Comparison of ENCODE assay signal across 20 mouse cellular contexts in genomic region chr3:135903366-135903765, GRCm38 (mm10).
DNase-seq lines count a peak whose midpoint lies in the region; ATAC-seq and TF ChIP-seq lines count a peak whose summit lies in the region.
"Had no signal": no experiment of that assay in that cellular context is flagged by ENCODE, and none has a peak within 500 bp of the region (broad histone marks: within the 10 kb centered on the region; RNA-seq: fewer than 3 reads in every experiment).

No protein-coding gene starts in this region.

- intact Hi-C loops in heart, adult 2 months (cut with DNase I), result no loop called here
- intact Hi-C loops in heart, postnatal 14 days (cut with DNase I), result no loop called here

- H3K79me2 ChIP-seq in heart, adult 2 months (replicated peaks; ENCODE audit: control insufficient read depth, insufficient read depth, low read length), result no peaks in the 10 kb centered on the region

- no peak overlapping the region for H3K4me2 ChIP-seq in liver, postnatal 0 days (ENCODE audit: low read depth, low read length)
- H3K4me2 ChIP-seq in liver, embryonic 12.5 days, result no peak overlapping the region
- H3K4me2 ChIP-seq: embryonic facial prominence, embryonic 13.5 days; hindbrain, embryonic 13.5 days; liver, embryonic 15.5 days; neural tube, embryonic 12.5 days; stomach, embryonic 15.5 days had no signal

- no peak for TF ChIP-seq EP300 in heart, adult 2 months (IDR thresholded peaks at IDR 0.05; ENCODE audit: insufficient read depth, low read depth, low read length)
- TF ChIP-seq EP300 in liver, postnatal 0 days (IDR thresholded peaks at IDR 0.05; ENCODE audit: low read depth), result no peak

- H3K9ac ChIP-seq in heart, adult 2 months (ENCODE audit: low read depth, low read length), result no peak overlapping the region
- H3K9ac ChIP-seq in liver, postnatal 0 days (replicated peaks), result no peak overlapping the region
- H3K9ac ChIP-seq in liver, embryonic 12.5 days, result no peak overlapping the region
- H3K9ac ChIP-seq: embryonic facial prominence, embryonic 13.5 days; hindbrain, embryonic 13.5 days; liver, embryonic 15.5 days; neural tube, embryonic 12.5 days; stomach, embryonic 15.5 days had no signal

- H3K27ac ChIP-seq in heart, adult 2 months, result no peak overlapping the region
- no peak overlapping the region for H3K27ac ChIP-seq in liver, postnatal 0 days (ENCODE audit: low read depth)
- H3K27ac ChIP-seq in liver, embryonic 12.5 days, result no peak overlapping the region
- H3K27ac ChIP-seq: embryonic facial prominence, embryonic 13.5 days; hindbrain, embryonic 13.5 days; liver, embryonic 15.5 days; neural tube, embryonic 12.5 days; stomach, embryonic 15.5 days had no signal

- no peaks in the 10 kb centered on the region for H3K4me1 ChIP-seq in heart, adult 2 months (ENCODE audit: control insufficient read depth, insufficient read depth, low read length)
- H3K4me1 ChIP-seq in liver, postnatal 0 days (ENCODE audit: insufficient read depth), result no peaks in the 10 kb centered on the region
- H3K4me1 ChIP-seq in liver, embryonic 12.5 days, result no peaks in the 10 kb centered on the region
- H3K4me1 ChIP-seq: hindbrain, embryonic 13.5 days; liver, embryonic 15.5 days; neural tube, embryonic 12.5 days; stomach, embryonic 15.5 days had no signal

- DNase-seq in heart, adult 2 months, result no peak
- no peak for DNase-seq in heart, postnatal 14 days
- DNase-seq in liver, postnatal 0 days, result no peak
- peak; percentile 45 for DNase-seq in ES-CJ7 (ENCODE audit: low read depth, low spot score)
- DNase-seq in splenic B cell, adult 2 months (ENCODE audit: low read depth, low spot score), result peak; percentile 39
- no peak for DNase-seq in adipocyte (ENCODE audit: low spot score)
- DNase-seq: adrenal gland, postnatal 14 days; cerebellum, adult 18-20 months; gastrocnemius, postnatal 14 days; heart, postnatal 10 days; kidney, adult 9 months; kidney, postnatal 4 days; spleen, adult 18-20 months had no signal

- H3K27me3 ChIP-seq in heart, adult 2 months (ENCODE audit: control insufficient read depth, insufficient read depth, low read length), result no peaks in the 10 kb centered on the region
- no peaks in the 10 kb centered on the region for H3K27me3 ChIP-seq in liver, postnatal 0 days (ENCODE audit: insufficient read depth, low read length)
- no peaks in the 10 kb centered on the region for H3K27me3 ChIP-seq in liver, embryonic 12.5 days (replicated peaks)
- no peaks in the 10 kb centered on the region for H3K27me3 ChIP-seq in splenic B cell, adult 2 months (ENCODE audit: control insufficient read depth, insufficient read depth, low read length, poor library complexity, severe bottlenecking)
- H3K27me3 ChIP-seq: embryonic facial prominence, embryonic 13.5 days; hindbrain, embryonic 13.5 days; liver, embryonic 15.5 days; neural tube, embryonic 12.5 days; stomach, embryonic 15.5 days had no signal

- WGBS in heart, adult 2 months, result 81% methylated on average over 1 of the region's 1 CpGs
- WGBS in liver, postnatal 0 days (ENCODE audit: insufficient replicate concordance), result 74% methylated on average over 1 of the region's 1 CpGs
- WGBS in liver, embryonic 12.5 days (ENCODE audit: insufficient replicate concordance), result 68% methylated on average over 1 of the region's 1 CpGs

- ATAC-seq in liver, postnatal 0 days, result no peak
- ATAC-seq in liver, embryonic 12.5 days, result no peak
- ATAC-seq in activated CD4-positive, CD25-positive, alpha-beta regulatory T cell, adult 4 months, result no peak

- TF ChIP-seq POLR2A in heart, adult 2 months (IDR thresholded peaks at IDR 0.05; ENCODE audit: insufficient read depth, low read depth, low read length), result no peak

- no peaks in the 10 kb centered on the region for H3K36me3 ChIP-seq in heart, adult 2 months (ENCODE audit: control insufficient read depth, insufficient read depth, low read length)
- H3K36me3 ChIP-seq in liver, postnatal 0 days (replicated peaks; ENCODE audit: insufficient read depth, low read length), result no peaks in the 10 kb centered on the region
- H3K36me3 ChIP-seq in liver, embryonic 12.5 days, result no peaks in the 10 kb centered on the region
- H3K36me3 ChIP-seq in splenic B cell, adult 2 months (ENCODE audit: control insufficient read depth, insufficient read depth, low read length, poor library complexity, severe bottlenecking), result no peaks in the 10 kb centered on the region
- H3K36me3 ChIP-seq: embryonic facial prominence, embryonic 13.5 days; hindbrain, embryonic 13.5 days; liver, embryonic 15.5 days; neural tube, embryonic 12.5 days; stomach, embryonic 15.5 days had no signal

- H3K9me3 ChIP-seq in liver, postnatal 0 days (ENCODE audit: low read length), result no peaks in the 10 kb centered on the region
- H3K9me3 ChIP-seq in liver, embryonic 12.5 days (replicated peaks), result no peaks in the 10 kb centered on the region
- H3K9me3 ChIP-seq: embryonic facial prominence, embryonic 13.5 days; hindbrain, embryonic 13.5 days; liver, embryonic 15.5 days; neural tube, embryonic 12.5 days; stomach, embryonic 15.5 days had no signal

- no peak overlapping the region for H3K4me3 ChIP-seq in heart, adult 2 months
- H3K4me3 ChIP-seq in liver, postnatal 0 days (ENCODE audit: low read depth, low read length), result no peak overlapping the region
- H3K4me3 ChIP-seq in liver, embryonic 12.5 days, result no peak overlapping the region
- H3K4me3 ChIP-seq: embryonic facial prominence, embryonic 13.5 days; hindbrain, embryonic 13.5 days; liver, embryonic 15.5 days; neural tube, embryonic 12.5 days; stomach, embryonic 15.5 days had no signal

- peak; percentile 39 for TF ChIP-seq CTCF in heart, adult 2 months (IDR thresholded peaks at IDR 0.05)
- TF ChIP-seq CTCF in liver, postnatal 0 days (IDR thresholded peaks at IDR 0.05; ENCODE audit: low read depth), result peak; percentile 41

Comparison
In these comparisons a context has a peak if more than half of its experiments do, and no peak if none do; other contexts are left out.
1. DNase-seq: peak in ES-CJ7 (single experiment) and splenic B cell, adult 2 months (single experiment); none in heart, adult 2 months (0 of 2), heart, postnatal 14 days (0 of 2), liver, postnatal 0 days (single experiment) and adipocyte (single experiment).